Mouse (Mus musculus) lung, postnatal 4 days (tissue): Measurements from ENCODE around the gene Lmcd1.

Experiments used
- DNase-seq, 2 experiments: peaks; one replicate each; pipeline ENCODE4 v3.0.0; 2021

The Lmcd1 gene

GRCm38 (mm10) chr6:112287671-112288070 is 14.1 kb downstream of the Lmcd1 start:
- DNase-seq = peak; percentile 72 to 83

GRCm38 (mm10) chr6:112288271-112288670 is 14.7 kb downstream of the Lmcd1 start:
- DNase-seq = no peak

GRCm38 (mm10) chr6:112291146-112291545 is 17.6 kb downstream of the Lmcd1 start:
- no peak for DNase-seq

GRCm38 (mm10) chr6:112293320-112293719 is 19.8 kb downstream of the Lmcd1 start:
- DNase-seq = no peak

GRCm38 (mm10) chr6:112295269-112295668 is 21.7 kb downstream of the Lmcd1 start:
- DNase-seq = peak; percentile 57 to 72

- DNase-seq = no peak
Observed at GRCm38 (mm10) chr6:112300146-112300545, 26.6 kb downstream of the Lmcd1 start.

GRCm38 (mm10) chr6:112300633-112301032 is 27.1 kb downstream of the Lmcd1 start:
- no peak for DNase-seq

- peak in 1 of 2 experiments; percentile 29 for DNase-seq
Observed at GRCm38 (mm10) chr6:112302248-112302647, 28.7 kb downstream of the Lmcd1 start.

- no peak for DNase-seq
Observed at GRCm38 (mm10) chr6:112302814-112303383, 29.3 kb downstream of the Lmcd1 start.

GRCm38 (mm10) chr6:112304751-112305150 is 31.2 kb downstream of the Lmcd1 start:
- DNase-seq = peak; percentile 65 to 82

- DNase-seq = no peak
Observed at GRCm38 (mm10) chr6:112309330-112309938, 35.9 kb downstream of the Lmcd1 start.

GRCm38 (mm10) chr6:112311385-112311784 is 37.8 kb downstream of the Lmcd1 start:
- no peak for DNase-seq

- no peak for DNase-seq
Observed at GRCm38 (mm10) chr6:112319449-112319848, 45.9 kb downstream of the Lmcd1 start.

GRCm38 (mm10) chr6:112320679-112321078 is 47.1 kb downstream of the Lmcd1 start:
- DNase-seq = peak; percentile 13 to 37

GRCm38 (mm10) chr6:112322916-112323315 is 49.4 kb downstream of the Lmcd1 start:
- peak; percentile 17 to 36 for DNase-seq

- DNase-seq = no peak
Observed at GRCm38 (mm10) chr6:112325213-112325612, 51.7 kb downstream of the Lmcd1 start.

GRCm38 (mm10) chr6:112327793-112328192 is 54.2 kb downstream of the Lmcd1 start:
- DNase-seq = peak; percentile 44 to 45

- DNase-seq = no peak
Observed at GRCm38 (mm10) chr6:112330520-112331222, 57.1 kb downstream of the Lmcd1 start.

GRCm38 (mm10) chr6:112331223-112331598 is 57.7 kb downstream of the Lmcd1 start:
- no peak for DNase-seq

GRCm38 (mm10) chr6:112333930-112334329 is 60.4 kb downstream of the Lmcd1 start:
- DNase-seq = peak; percentile 23 to 31

GRCm38 (mm10) chr6:112337667-112338066 is 64.1 kb downstream of the Lmcd1 start:
- DNase-seq = no peak

- no peak for DNase-seq
Observed at GRCm38 (mm10) chr6:112339016-112339415, 65.5 kb downstream of the Lmcd1 start.

GRCm38 (mm10) chr6:112350452-112350851 is 76.9 kb downstream of the Lmcd1 start:
- DNase-seq = no peak

- no peak for DNase-seq
Observed at GRCm38 (mm10) chr6:112359341-112359740, 85.8 kb downstream of the Lmcd1 start.
